Mouse (Mus musculus) neural tube, embryonic 13.5 days (tissue): ENCODE data around the gene Milr1. TPM values are rescaled to one million over a fixed set of nuclear protein-coding genes. Genes with fewer than 3 reads are reported as not detected.

ENCODE experiments used
- microRNA-seq: library from miRNA; unstranded; fragments of <30 nt; microRNA quantifications from one replicate; pipeline ENCODE4, GENCODE M21; 2016
- polyA plus RNA-seq: library from polyadenylated mRNA; unstranded; fragments of >200 nt; fragmentation: Nextera tagmentation; extraction: Ambion mirVana; gene quantifications from 2 replicates; pipeline ENCODE4 v1.2.1, GENCODE M21; 2015

The Milr1 gene
- polyA plus RNA-seq, 1 experiment from 2014 or later = 1.3 TPM

Small RNAs within 50 kb of the gene (microRNA-seq; reads per million reads assigned to microRNA genes)
- gene Gm25994 (not detected), gene Mir3064 (8.3 reads per million, percentile 25 among the genes with 10 or more reads in this experiment)

Other genes with a start within 250 kb of the Milr1 start
- 24.0 and 27.3 TPM in 2 replicates for gene Tex2, start 137.8 kb upstream of the Milr1 start, polyA plus RNA-seq
- gene Pecam1, start 598 bp upstream of the Milr1 start, polyA plus RNA-seq = 20.6 and 26.8 TPM in 2 replicates
- gene Polg2, start 28.3 kb downstream of the Milr1 start, polyA plus RNA-seq = 7.7 and 9.9 TPM in 2 replicates
- 386 and 441 TPM in 2 replicates for gene Ddx5, start 38.0 kb downstream of the Milr1 start, polyA plus RNA-seq
- gene Cep95, start 38.0 kb downstream of the Milr1 start, polyA plus RNA-seq = 18.4 and 19.9 TPM in 2 replicates
- 14.1 and 15.1 TPM in 2 replicates for gene Smurf2, start 169.5 kb downstream of the Milr1 start, polyA plus RNA-seq
- gene Kpna2, start 248.3 kb downstream of the Milr1 start, polyA plus RNA-seq = 165 and 181 TPM in 2 replicates